In genomic region chr3:9499994-9500553, GRCm38 (mm10) we compare ENCODE assay signal across 7 mouse cellular contexts.
DNase-seq lines count a peak whose midpoint lies in the region; ATAC-seq and TF ChIP-seq lines count a peak whose summit lies in the region.

No protein-coding gene starts in this region.

- H3K4me2 ChIP-seq in midbrain, embryonic 15.5 days = peak overlapping the region; percentile 25

- peak overlapping the region; percentile 14 for H3K27ac ChIP-seq in thymus, adult 2 months (ENCODE audit: control insufficient read depth, insufficient read depth, low read length)
- H3K27ac ChIP-seq in midbrain, embryonic 15.5 days = peak overlapping the region; percentile 74

- no peaks in the 10 kb centered on the region for H3K36me3 ChIP-seq in thymus, adult 2 months (ENCODE audit: control insufficient read depth, insufficient read depth, low read length)
- H3K36me3 ChIP-seq in midbrain, embryonic 15.5 days (replicated peaks) = no peaks in the 10 kb centered on the region

- 37% methylated on average over 8 of the region's 8 CpGs for WGBS in thymus, adult 2 months
- 34% methylated on average over 8 of the region's 8 CpGs for WGBS in midbrain, embryonic 15.5 days

- H3K4me3 ChIP-seq in thymus, adult 2 months (ENCODE audit: control insufficient read depth, insufficient read depth, low read length) = no peak overlapping the region
- H3K4me3 ChIP-seq in midbrain, embryonic 15.5 days = no peak overlapping the region

- TF ChIP-seq POLR2A in thymus, adult 2 months (IDR thresholded peaks at IDR 0.05; ENCODE audit: control insufficient read depth, extremely low read depth, insufficient read depth, low read length, poor library complexity) = no peak

- no peak overlapping the region for H3K9ac ChIP-seq in midbrain, embryonic 15.5 days

- TF ChIP-seq CTCF in thymus, adult 2 months (IDR thresholded peaks at IDR 0.05; ENCODE audit: borderline replicate concordance, control insufficient read depth, extremely low read depth, insufficient read depth, low read length, poor library complexity) = no peak

- peaks cover 13% of the 10 kb centered on the region for H3K4me1 ChIP-seq in thymus, adult 2 months (replicated peaks; ENCODE audit: control insufficient read depth, insufficient read depth, low read length)
- H3K4me1 ChIP-seq in midbrain, embryonic 15.5 days = peaks cover 22% of the 10 kb centered on the region

- H3K9me3 ChIP-seq in midbrain, embryonic 15.5 days = no peaks in the 10 kb centered on the region

- DNase-seq in thymus, adult 2 months = peak; percentile 22
- no peak for DNase-seq in thymus, postnatal 36 days
- DNase-seq in cerebellum, adult 11 months = peak; percentile 44
- peak; percentile 38 to 46 for DNase-seq in heart, adult 9 months (ENCODE audit: low spot score in 2 of 2)
- DNase-seq in kidney, adult 9 months = peak; percentile 20
- no peak for DNase-seq in gastrocnemius, adult 8-10 months (ENCODE audit: low spot score in 2 of 2)

- H3K27me3 ChIP-seq in thymus, adult 2 months (ENCODE audit: control insufficient read depth, insufficient read depth, low read length) = no peaks in the 10 kb centered on the region
- no peaks in the 10 kb centered on the region for H3K27me3 ChIP-seq in midbrain, embryonic 15.5 days (replicated peaks)

- peak; percentile 62 for ATAC-seq in midbrain, embryonic 15.5 days (replicated peaks)

Comparison
In these comparisons a context has a peak if more than half of its experiments do, and no peak if none do; other contexts are left out.
1. DNase-seq: peak in thymus, adult 2 months (single experiment), cerebellum, adult 11 months (single experiment), heart, adult 9 months (2 of 2) and kidney, adult 9 months (single experiment); none in thymus, postnatal 36 days (0 of 2) and gastrocnemius, adult 8-10 months (0 of 2).